Mouse (Mus musculus): ENCODE measurements at regions not wholly inside any gene's neighbourhood (a gene's known extent, or its start where the extent isn't known, plus 50 kb on each side); places are given as distances from the start of the nearest gene placed in this dataset.

- DNase-seq (ENCODE audit: low read depth, low spot score): no peak
- no peak for ATAC-seq
- in situ Hi-C loops (cut with MboI; ENCODE audit: low pct_unique_long_range_greater_than_20kb): no loop called here
- peaks cover 7% of the 10 kb centered on the region for H3K27me3 ChIP-seq
- TF ChIP-seq CTCF (IDR thresholded peaks at IDR 0.05): no peak
- CTCF ChIA-PET: no interaction called here
- POLR2A ChIA-PET: no interaction called here
Measured at GRCm38 (mm10) chr11:28782486-28782885, 70.5 kb upstream of the Efemp1 start.

- DNase-seq (ENCODE audit: low read depth, low spot score): no peak
- in situ Hi-C loops (cut with MboI; ENCODE audit: low pct_unique_long_range_greater_than_20kb): no loop called here
- CTCF ChIA-PET: no interaction called here
- POLR2A ChIA-PET: no interaction called here
- ATAC-seq: no peak
- TF ChIP-seq CTCF (IDR thresholded peaks at IDR 0.05): no peak
- peaks cover 6% of the 10 kb centered on the region for H3K27me3 ChIP-seq
Measured at GRCm38 (mm10) chr11:28770831-28771230, 82.2 kb upstream of the Efemp1 start.

- in situ Hi-C loops (cut with MboI; ENCODE audit: low pct_unique_long_range_greater_than_20kb): no loop called here
- peaks cover 36% of the 10 kb centered on the region for H3K27me3 ChIP-seq
- DNase-seq (ENCODE audit: low read depth, low spot score) (no peak), ATAC-seq (no peak)
- no peak for TF ChIP-seq CTCF (IDR thresholded peaks at IDR 0.05)
- CTCF ChIA-PET: interaction anchor here (1.3 kb wide), 1 partner anchor 48 kb away, joined by 4 read pairs; no protein-coding TSS in a partner anchor
- POLR2A ChIA-PET: no interaction called here
Measured at GRCm38 (mm10) chr11:28760751-28761150, 92.3 kb upstream of the Efemp1 start.

GRCm38 (mm10) chr11:28734941-28735597 lies 117.9 kb upstream of the Efemp1 start:
- CTCF ChIA-PET: interaction anchor here (0.9 to 1.7 kb wide), 6 partner anchors 9 to 397 kb away, joined by 3 to 7 read pairs (median 4); no protein-coding TSS in a partner anchor
- TF ChIP-seq CTCF (IDR thresholded peaks at IDR 0.05): peak; percentile 25
- in situ Hi-C loops (cut with MboI; ENCODE audit: low pct_unique_long_range_greater_than_20kb): loop anchor here (5.0 kb wide), 1 partner anchor 307 kb away; no protein-coding TSS in a partner anchor

GRCm38 (mm10) chr11:28734581-28734931 lies 118.4 kb upstream of the Efemp1 start:
- TF ChIP-seq CTCF (IDR thresholded peaks at IDR 0.05): no peak
- in situ Hi-C loops (cut with MboI; ENCODE audit: low pct_unique_long_range_greater_than_20kb): no loop called here
- DNase-seq (ENCODE audit: low read depth, low spot score) (no peak), ATAC-seq (no peak)
- ChIA-PET POLR2A (no interaction called here), CTCF (interaction anchor here (0.9 to 1.7 kb wide), 7 partner anchors 9 to 398 kb away, joined by 3 to 7 read pairs (median 4); no protein-coding TSS in a partner anchor)
- peaks cover 46% of the 10 kb centered on the region for H3K27me3 ChIP-seq

More at GRCm38 (mm10) chr11:28734941-28735597, 117.9 kb upstream of the Efemp1 start:
- peaks cover 41% of the 10 kb centered on the region for H3K27me3 ChIP-seq
- POLR2A ChIA-PET: no interaction called here
- peak; percentile 97 for ATAC-seq
- no peak for DNase-seq (ENCODE audit: low read depth, low spot score)

GRCm38 (mm10) chr11:28733877-28734580 lies 119.0 kb upstream of the Efemp1 start:
- CTCF ChIA-PET: interaction anchor here (0.9 to 2.0 kb wide), 9 partner anchors 8 to 398 kb away, joined by 3 to 7 read pairs (median 4); no protein-coding TSS in a partner anchor
- in situ Hi-C loops (cut with MboI; ENCODE audit: low pct_unique_long_range_greater_than_20kb): no loop called here
- ATAC-seq (no peak), DNase-seq (ENCODE audit: low read depth, low spot score) (no peak)
- peaks cover 51% of the 10 kb centered on the region for H3K27me3 ChIP-seq
- peak; percentile 56 for TF ChIP-seq CTCF (IDR thresholded peaks at IDR 0.05)
- POLR2A ChIA-PET: no interaction called here

GRCm38 (mm10) chr11:28730140-28730539 lies 122.9 kb upstream of the Efemp1 start:
- ChIA-PET POLR2A (no interaction called here), CTCF (no interaction called here)
- TF ChIP-seq CTCF (IDR thresholded peaks at IDR 0.05): no peak
- no peak for DNase-seq (ENCODE audit: low read depth, low spot score)
- peaks cover 62% of the 10 kb centered on the region for H3K27me3 ChIP-seq
- ATAC-seq: no peak
- in situ Hi-C loops (cut with MboI; ENCODE audit: low pct_unique_long_range_greater_than_20kb): no loop called here

GRCm38 (mm10) chr11:28709511-28709910 lies 125.4 kb upstream of the Ccdc85a start:
- TF ChIP-seq CTCF (IDR thresholded peaks at IDR 0.05): no peak
- in situ Hi-C loops (cut with MboI; ENCODE audit: low pct_unique_long_range_greater_than_20kb): no loop called here
- ChIA-PET POLR2A (no interaction called here), CTCF (no interaction called here)
- DNase-seq (ENCODE audit: low read depth, low spot score) (no peak), ATAC-seq (no peak)
- H3K27me3 ChIP-seq: peaks cover 51% of the 10 kb centered on the region

GRCm38 (mm10) chr11:28708431-28708830 lies 124.3 kb upstream of the Ccdc85a start:
- DNase-seq (ENCODE audit: low read depth, low spot score) (no peak), ATAC-seq (no peak)
- in situ Hi-C loops (cut with MboI; ENCODE audit: low pct_unique_long_range_greater_than_20kb): no loop called here
- no peak for TF ChIP-seq CTCF (IDR thresholded peaks at IDR 0.05)
- CTCF ChIA-PET: no interaction called here
- H3K27me3 ChIP-seq: peaks cover 49% of the 10 kb centered on the region
- POLR2A ChIA-PET: no interaction called here

GRCm38 (mm10) chr11:28702384-28702783 lies 118.3 kb upstream of the Ccdc85a start:
- ATAC-seq: no peak
- TF ChIP-seq CTCF (IDR thresholded peaks at IDR 0.05): no peak
- ChIA-PET POLR2A (no interaction called here), CTCF (no interaction called here)
- H3K27me3 ChIP-seq: peaks cover 13% of the 10 kb centered on the region
- in situ Hi-C loops (cut with MboI; ENCODE audit: low pct_unique_long_range_greater_than_20kb): no loop called here
- no peak for DNase-seq (ENCODE audit: low read depth, low spot score)

GRCm38 (mm10) chr11:28701379-28701778 lies 117.3 kb upstream of the Ccdc85a start:
- CTCF ChIA-PET: no interaction called here
- DNase-seq (ENCODE audit: low read depth, low spot score): no peak
- POLR2A ChIA-PET: no interaction called here
- ATAC-seq: no peak
- TF ChIP-seq CTCF (IDR thresholded peaks at IDR 0.05): no peak
- H3K27me3 ChIP-seq: peaks cover 17% of the 10 kb centered on the region
- in situ Hi-C loops (cut with MboI; ENCODE audit: low pct_unique_long_range_greater_than_20kb): no loop called here

Measured in Patski (cell line).